Comparison of ENCODE assay signal across 9 mouse cellular contexts in genomic region chr1:166138136-166138535, GRCm38 (mm10). TPM values are rescaled to one million over a fixed set of nuclear protein-coding genes. Genes with fewer than 3 reads are reported as not detected.
DNase-seq lines count a peak whose midpoint lies in the region; ATAC-seq and TF ChIP-seq lines count a peak whose summit lies in the region.
"Had no signal": no experiment of that assay in that cellular context is flagged by ENCODE, and none has a peak within 500 bp of the region (broad histone marks: within the 10 kb centered on the region; RNA-seq: fewer than 3 reads in every experiment).

No protein-coding gene starts in this region.

- no peak for TF ChIP-seq EP300 in MEL (IDR thresholded peaks at IDR 0.05; ENCODE audit: low read depth in 1 of 2, low read length in 2 of 2)

- no peak for TF ChIP-seq RAD21 in MEL (IDR thresholded peaks at IDR 0.05; ENCODE audit: low read depth, low read length)

- H3K27me3 ChIP-seq in MEL (ENCODE audit: control insufficient read depth in 1 of 2, insufficient read depth in 2 of 2, low read length in 2 of 2): no peaks in the 10 kb centered on the region
- no peaks in the 10 kb centered on the region for H3K27me3 ChIP-seq in midbrain, embryonic 16.5 days (ENCODE audit: control insufficient read depth, insufficient read depth, low read depth, low read length)

- H3K36me3 ChIP-seq in MEL (ENCODE audit: control insufficient read depth in 1 of 2, insufficient read depth in 2 of 2, low read length in 2 of 2): peaks cover 0 to 2% of the 10 kb centered on the region in 2 experiments; a peak in 1 of 4 replicates
- H3K36me3 ChIP-seq in midbrain, embryonic 16.5 days (ENCODE audit: control insufficient read depth, insufficient read depth, low read length): no peaks in the 10 kb centered on the region

- TF ChIP-seq CTCF in MEL (IDR thresholded peaks at IDR 0.05 in 2 of 3, conservative IDR thresholded peaks at IDR 0.05 in 1 of 3; ENCODE audit: control insufficient read depth in 1 of 3, insufficient read depth in 1 of 3, low read depth in 2 of 3, low read length in 3 of 3, poor library complexity in 1 of 3, severe bottlenecking in 1 of 3): no peak

- no peaks in the 10 kb centered on the region for H3K9me3 ChIP-seq in MEL (replicated peaks; ENCODE audit: insufficient read depth, low read length)
- H3K9me3 ChIP-seq in midbrain, embryonic 16.5 days (replicated peaks; ENCODE audit: control insufficient read depth, low read length, poor library complexity, severe bottlenecking): no peaks in the 10 kb centered on the region

- 74% methylated on average over 13 of the region's 13 CpGs for WGBS in midbrain, embryonic 16.5 days

- peaks cover 3 to 18% of the 10 kb centered on the region in 2 experiments; a peak in 3 of 4 replicates for H3K4me1 ChIP-seq in MEL (ENCODE audit: control insufficient read depth in 1 of 2, insufficient read depth in 2 of 2, low read length in 2 of 2)
- H3K4me1 ChIP-seq in midbrain, embryonic 16.5 days (ENCODE audit: control insufficient read depth, insufficient read depth, low read length): no peaks in the 10 kb centered on the region; the same call in 1 of the 2 replicates

- no peaks in the 10 kb centered on the region for H3K79me2 ChIP-seq in MEL (ENCODE audit: control insufficient read depth, insufficient read depth, low read length, poor library complexity)

- ATAC-seq in inflammation-experienced regulatory T-cells, adult 6 months: no peak
- ATAC-seq in midbrain, embryonic 16.5 days: no peak

- no peak overlapping the region; the same call in 1 of the 2 replicates for H3K27ac ChIP-seq in MEL (ENCODE audit: control insufficient read depth, low read depth, low read length)
- no peak overlapping the region for H3K27ac ChIP-seq in midbrain, embryonic 16.5 days (ENCODE audit: low read length)

- no peak for TF ChIP-seq POLR2A in MEL (IDR thresholded peaks at IDR 0.05; ENCODE audit: control insufficient read depth in 1 of 2, insufficient read depth in 1 of 2, low read depth in 1 of 2, low read length in 2 of 2, poor library complexity in 1 of 2)

- H3K4me3 ChIP-seq in MEL (ENCODE audit: control insufficient read depth in 1 of 2, insufficient read depth in 1 of 2, low read depth in 2 of 2, low read length in 2 of 2): peak overlapping the region; percentile 48 to 49
- no peak overlapping the region for H3K4me3 ChIP-seq in midbrain, embryonic 16.5 days (ENCODE audit: low read depth, low read length)

- no peak overlapping the region for H3K4me2 ChIP-seq in midbrain, embryonic 16.5 days (ENCODE audit: low read length)

- peak; percentile 35 for DNase-seq in MEL (ENCODE audit: low read depth, low spot score)
- DNase-seq in adrenal gland, postnatal 14 days: peak; percentile 81
- DNase-seq in kidney, adult 9 months: peak; percentile 19
- DNase-seq in lung, postnatal 25 days (ENCODE audit: low spot score): peak; percentile 65
- no peak for DNase-seq in thymus, adult 18-20 months
- DNase-seq in spleen, adult 12 weeks (ENCODE audit: low spot score): no peak

- peak overlapping the region; percentile 35 for H3K9ac ChIP-seq in MEL (ENCODE audit: control insufficient read depth, low read depth, low read length, poor library complexity, severe bottlenecking)
- H3K9ac ChIP-seq in midbrain, embryonic 16.5 days (ENCODE audit: low read depth, low read length): no peak overlapping the region

TF ChIP-seq in MEL, 35 proteins besides CTCF, POLR2A, EP300 and RAD21:
- TF ChIP-seq MYB (IDR thresholded peaks at IDR 0.05; ENCODE audit: low read depth, low read length): no peak
- TF ChIP-seq MXI1 (IDR thresholded peaks at IDR 0.05; ENCODE audit: low read depth, low read length): no peak
- no peak for TF ChIP-seq TAL1 (IDR thresholded peaks at IDR 0.05; ENCODE audit: low read length)
- no peak for TF ChIP-seq HCFC1 (IDR thresholded peaks at IDR 0.05; ENCODE audit: low read depth, low read length)
- TF ChIP-seq JUND (IDR thresholded peaks at IDR 0.05; ENCODE audit: low read depth, low read length): no peak
- TF ChIP-seq ZKSCAN1 (IDR thresholded peaks at IDR 0.05; ENCODE audit: low read depth, low read length): no peak
- no peak for TF ChIP-seq E2F4 (IDR thresholded peaks at IDR 0.05; ENCODE audit: borderline replicate concordance, low read depth, low read length)
- TF ChIP-seq POLR2AphosphoS2 (IDR thresholded peaks at IDR 0.05; ENCODE audit: low read length): no peak
- no peak for TF ChIP-seq TCF12 (IDR thresholded peaks at IDR 0.05; ENCODE audit: low read depth, low read length)
- TF ChIP-seq KAT2A (conservative IDR thresholded peaks at IDR 0.05; ENCODE audit: low read depth, low read length): no peak
- no peak for TF ChIP-seq ELF1 (IDR thresholded peaks at IDR 0.05; ENCODE audit: low read depth, low read length)
- TF ChIP-seq MEF2A (IDR thresholded peaks at IDR 0.05; ENCODE audit: extremely low read depth, insufficient replicate concordance, low read depth, low read length, poor library complexity, severe bottlenecking): no peak
- TF ChIP-seq RCOR1 (IDR thresholded peaks at IDR 0.05; ENCODE audit: low read depth, low read length): no peak
- no peak for TF ChIP-seq SMC3 (IDR thresholded peaks at IDR 0.05; ENCODE audit: low read depth, low read length)
- no peak for TF ChIP-seq POLR2AphosphoS5 (IDR thresholded peaks at IDR 0.05; ENCODE audit: borderline replicate concordance, low read depth, low read length)
- TF ChIP-seq ZMIZ1 (IDR thresholded peaks at IDR 0.05; ENCODE audit: low read depth, low read length): no peak
- TF ChIP-seq NRF1 (IDR thresholded peaks at IDR 0.05; ENCODE audit: insufficient read depth, low read depth, low read length, poor library complexity, severe bottlenecking): no peak
- no peak for TF ChIP-seq GABPA (IDR thresholded peaks at IDR 0.05; ENCODE audit: low read depth, low read length)
TF ChIP-seq in MEL: peak in this region for 0.

RNA-seq across cellular contexts. Expression of gene Gpa33, which starts 8.1 kb away (rescaled TPM):
- not detected in 2 replicates for total RNA-seq in MEL (2012; rRNA removed)
- polyA plus RNA-seq in MEL (2012; ENCODE audit: insufficient read depth in 1 of 2, insufficient read length in 2 of 2, low read depth in 1 of 2, low replicate concordance in 2 of 2, missing spikeins in 1 of 2): not detected
- 0.15 TPM in 1 of 2 replicates, not detected in the other for total RNA-seq in adrenal gland, postnatal 14 days (2021)
- polyA plus RNA-seq in inflammation-experienced regulatory T-cells, adult 6 months (2017; shearing (Covaris generic)): not detected
- 0.08 TPM in 1 of 2 replicates, not detected in the other for polyA plus RNA-seq in midbrain, embryonic 16.5 days (2015; fragmentation: Nextera tagmentation; extraction: Ambion mirVana)
- total RNA-seq: layer of hippocampus, postnatal 36 days had no signal

RNA-seq across cellular contexts. Expression of gene Dusp27, which starts 10.4 kb away (rescaled TPM):
- not detected in 2 replicates for total RNA-seq in MEL (2012; rRNA removed)
- polyA plus RNA-seq in MEL (2012; ENCODE audit: insufficient read depth in 1 of 2, insufficient read length in 2 of 2, low read depth in 1 of 2, low replicate concordance in 2 of 2, missing spikeins in 1 of 2): not detected
- total RNA-seq in adrenal gland, postnatal 14 days (2021): 0.07 and 0.26 TPM in 2 replicates
- polyA plus RNA-seq in inflammation-experienced regulatory T-cells, adult 6 months (2017; shearing (Covaris generic)): not detected
- polyA plus RNA-seq in midbrain, embryonic 16.5 days (2015; fragmentation: Nextera tagmentation; extraction: Ambion mirVana): 1.2 and 1.3 TPM in 2 replicates
- total RNA-seq: layer of hippocampus, postnatal 36 days had no signal

Comparison
In these comparisons a context has a peak if more than half of its experiments do, and no peak if none do; other contexts are left out.
1. DNase-seq: peak in MEL (single experiment), adrenal gland, postnatal 14 days (single experiment), kidney, adult 9 months (single experiment) and lung, postnatal 25 days (single experiment); none in thymus, adult 18-20 months (0 of 2) and spleen, adult 12 weeks (single experiment).